20 mouse cellular contexts compared by ENCODE assay signal in the genomic region with DNA sequence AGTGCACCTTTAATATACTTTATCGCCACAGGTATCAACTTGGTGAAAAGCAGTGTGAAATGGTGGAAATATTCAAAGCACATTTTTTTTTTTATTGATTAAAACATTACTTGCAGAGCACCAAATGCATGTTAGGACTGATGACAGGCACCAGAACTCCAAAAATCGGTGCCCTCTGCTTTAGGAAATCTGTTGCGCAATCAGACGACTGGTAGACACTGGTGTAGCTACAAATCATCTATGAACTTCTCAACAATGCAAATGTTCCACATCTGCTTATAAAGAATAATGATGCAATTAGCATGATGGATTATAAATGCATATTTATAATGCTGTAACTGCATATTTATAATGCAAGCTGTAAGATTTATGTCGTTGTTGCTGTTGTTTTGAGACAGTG. TPM values are rescaled to one million over a fixed set of nuclear protein-coding genes. Genes with fewer than 3 reads are reported as not detected.
DNase-seq lines count a peak whose midpoint lies in the region; TF ChIP-seq lines count a peak whose summit lies in the region.
"Had no signal": no experiment of that assay in that cellular context is flagged by ENCODE, and none has a peak within 500 bp of the region (broad histone marks: within the 10 kb centered on the region; RNA-seq: fewer than 3 reads in every experiment).

No protein-coding gene starts in this region.

- H3K4me3 ChIP-seq in C2C12 (ENCODE audit: insufficient read depth, poor library complexity, severe bottlenecking), result no peak overlapping the region
- no peak overlapping the region for H3K4me3 ChIP-seq in myocyte

- TF ChIP-seq POLR2A in myocyte (IDR thresholded peaks at IDR 0.05; ENCODE audit: insufficient read length, low read depth), result no peak

- no peaks in the 10 kb centered on the region for H3K27me3 ChIP-seq in C2C12 (ENCODE audit: control insufficient read depth, insufficient read depth, insufficient read length)
- H3K27me3 ChIP-seq in myocyte (ENCODE audit: control insufficient read depth, insufficient read depth, insufficient read length), result no peaks in the 10 kb centered on the region
- H3K27me3 ChIP-seq: CH12.LX had no signal

- H3K79me3 ChIP-seq in C2C12 (ENCODE audit: low read depth), result no peaks in the 10 kb centered on the region

- no peak overlapping the region for H3K4me2 ChIP-seq in myocyte (ENCODE audit: low read depth)

- DNase-seq in 416B (ENCODE audit: low read depth), result peak; percentile 17
- DNase-seq in urinary bladder, postnatal 36 days (ENCODE audit: low spot score in 2 of 2), result no peak
- no peak for DNase-seq in cerebellum, postnatal 25 days
- DNase-seq in cerebellum, adult 9-11 months, result no peak
- DNase-seq: adrenal gland, adult 2 months; adrenal gland, adult 8-10 months; adrenal gland, postnatal 10 days; adrenal gland, postnatal 14 days; adrenal gland, postnatal 25 days; adrenal gland, postnatal 36 days; B cell, adult 2 months; cerebellum, adult 11 months; cerebellum, adult 11-12 months; cerebellum, adult 18-20 months; cerebellum, adult 2 months; cerebellum, adult 8-10 months had no signal

- no peak overlapping the region for H3ac ChIP-seq in C2C12 (ENCODE audit: control insufficient read depth, insufficient read length, low read depth)
- H3ac ChIP-seq in myocyte (ENCODE audit: control insufficient read depth, insufficient read length), result no peak overlapping the region

- H3K36me3 ChIP-seq in C2C12 (ENCODE audit: control insufficient read depth, insufficient read depth) (no peaks in the 10 kb centered on the region), myocyte (ENCODE audit: control insufficient read depth, insufficient read depth) (no peaks in the 10 kb centered on the region)
- H3K36me3 ChIP-seq: G1E had no signal

- no peak for TF ChIP-seq CTCF in C2C12 (IDR thresholded peaks at IDR 0.05; ENCODE audit: control insufficient read depth, insufficient read depth, insufficient read length)

- no peaks in the 10 kb centered on the region for H3K79me2 ChIP-seq in C2C12 (ENCODE audit: control insufficient read depth, insufficient read depth)
- no peaks in the 10 kb centered on the region for H3K79me2 ChIP-seq in myocyte (ENCODE audit: control insufficient read depth, insufficient read depth)

TF ChIP-seq in C2C12, 6 proteins besides CTCF, POLR2A, EP300 and RAD21:
- TF ChIP-seq CEBPB (IDR thresholded peaks at IDR 0.05; ENCODE audit: low read depth) (peak; percentile 74), MYOD1 (IDR thresholded peaks at IDR 0.05; ENCODE audit: control insufficient read depth, insufficient read length, low read depth) (no peak)
TF ChIP-seq in C2C12: peak in this region for 1.

TF ChIP-seq in myocyte, 11 proteins besides CTCF, POLR2A, EP300 and RAD21:
- TF ChIP-seq CEBPB (IDR thresholded peaks at IDR 0.05; ENCODE audit: insufficient read depth, poor library complexity, severe bottlenecking), result peak; percentile 78
- TF ChIP-seq E2F4 (IDR thresholded peaks at IDR 0.05; ENCODE audit: insufficient read depth), result no peak

RNA-seq across cellular contexts. Expression of a gene that starts 18.7 kb away (rescaled TPM):
- polyA plus RNA-seq in C2C12 (2012; fragmentation: generic; extraction: Trizol) (50.6 TPM), myocyte (2012; fragmentation: generic; extraction: Trizol) (37.2 TPM)

RNA-seq across cellular contexts. Expression of a gene that starts 53.0 kb away (rescaled TPM):
- polyA plus RNA-seq in C2C12 (2012; fragmentation: generic; extraction: Trizol) (1.2 TPM), myocyte (2012; fragmentation: generic; extraction: Trizol) (0.62 TPM)

RNA-seq across cellular contexts. Expression of a gene that starts 53.4 kb away (rescaled TPM):
- polyA plus RNA-seq in C2C12 (2012; fragmentation: generic; extraction: Trizol), result 17.3 TPM
- 3.5 TPM for polyA plus RNA-seq in myocyte (2012; fragmentation: generic; extraction: Trizol)
